Mouse (Mus musculus): Measurements from ENCODE around the gene Tmigd3. TPM values are rescaled to one million over a fixed set of nuclear protein-coding genes. Genes with fewer than 3 reads are reported as not detected.
A peak's percentile ranks its signal among the peaks of the same experiment; 100 is the strongest.

The Tmigd3 gene
- polyA plus RNA-seq, 1 experiment from 2014 or later = not detected

GRCm38 (mm10) chr3:105877919-105878318 is 7.2 kb downstream of the Tmigd3 start:
- no peaks in the 10 kb centered on the region for H3K4me1 ChIP-seq (replicated peaks)
- ATAC-seq (ENCODE audit: low read depth) = no peak
- no peak overlapping the region for H3K4me2 ChIP-seq
- H3K9ac ChIP-seq = no peak overlapping the region
- H3K27ac ChIP-seq (replicated peaks) = no peak overlapping the region
- H3K4me3 ChIP-seq = no peak overlapping the region
- H3K9me3 ChIP-seq = no peaks in the 10 kb centered on the region
- H3K36me3 ChIP-seq = no peaks in the 10 kb centered on the region
- no peaks in the 10 kb centered on the region for H3K27me3 ChIP-seq
- WGBS = 95% methylated on average over 2 of the region's 2 CpGs

GRCm38 (mm10) chr3:105878751-105879150 is 8.0 kb downstream of the Tmigd3 start:
- ATAC-seq (ENCODE audit: low read depth) = no peak
- no peak overlapping the region for H3K27ac ChIP-seq (replicated peaks)
- no peak overlapping the region for H3K9ac ChIP-seq
- 85% methylated on average over 8 of the region's 8 CpGs for WGBS
- no peaks in the 10 kb centered on the region for H3K27me3 ChIP-seq
- no peaks in the 10 kb centered on the region for H3K9me3 ChIP-seq
- H3K4me3 ChIP-seq = no peak overlapping the region
- no peak overlapping the region for H3K4me2 ChIP-seq
- no peaks in the 10 kb centered on the region for H3K4me1 ChIP-seq (replicated peaks)
- H3K36me3 ChIP-seq = no peaks in the 10 kb centered on the region

GRCm38 (mm10) chr3:105880419-105880818 is 9.7 kb downstream of the Tmigd3 start:
- Histone ChIP-seq H3K27ac (replicated peaks) (no peak overlapping the region), H3K4me2 (no peak overlapping the region), H3K4me1 (replicated peaks) (no peaks in the 10 kb centered on the region), H3K27me3 (no peaks in the 10 kb centered on the region), H3K36me3 (no peaks in the 10 kb centered on the region), H3K4me3 (no peak overlapping the region), H3K9ac (no peak overlapping the region), H3K9me3 (no peaks in the 10 kb centered on the region)
- no peak for ATAC-seq (ENCODE audit: low read depth)
- WGBS = 79% methylated on average over 3 of the region's 3 CpGs

GRCm38 (mm10) chr3:105882105-105882504 is 11.4 kb downstream of the Tmigd3 start:
- no peaks in the 10 kb centered on the region for H3K9me3 ChIP-seq
- no peak overlapping the region for H3K27ac ChIP-seq (replicated peaks)
- no peak overlapping the region for H3K9ac ChIP-seq
- no peaks in the 10 kb centered on the region for H3K27me3 ChIP-seq
- H3K4me1 ChIP-seq (replicated peaks) = no peaks in the 10 kb centered on the region
- 88% methylated on average over 7 of the region's 7 CpGs for WGBS
- ATAC-seq (ENCODE audit: low read depth) = no peak
- no peak overlapping the region for H3K4me2 ChIP-seq
- H3K36me3 ChIP-seq = no peaks in the 10 kb centered on the region
- H3K4me3 ChIP-seq = no peak overlapping the region

- H3K36me3 ChIP-seq = no peaks in the 10 kb centered on the region
- H3K27me3 ChIP-seq = no peaks in the 10 kb centered on the region
- no peaks in the 10 kb centered on the region for H3K4me1 ChIP-seq (replicated peaks)
Measured at GRCm38 (mm10) chr3:105883111-105883510, 12.4 kb downstream of the Tmigd3 start.

GRCm38 (mm10) chr3:105888961-105889360 is 18.3 kb downstream of the Tmigd3 start:
- Histone ChIP-seq H3K9me3 (no peaks in the 10 kb centered on the region), H3K4me3 (no peak overlapping the region), H3K9ac (no peak overlapping the region), H3K36me3 (no peaks in the 10 kb centered on the region), H3K4me1 (replicated peaks) (no peaks in the 10 kb centered on the region), H3K4me2 (no peak overlapping the region), H3K27ac (replicated peaks) (no peak overlapping the region), H3K27me3 (no peaks in the 10 kb centered on the region)
- no peak for ATAC-seq (ENCODE audit: low read depth)
- 81% methylated on average over 3 of the region's 3 CpGs for WGBS

More at GRCm38 (mm10) chr3:105883111-105883510, 12.4 kb downstream of the Tmigd3 start:
- Histone ChIP-seq H3K9ac (no peak overlapping the region), H3K9me3 (no peaks in the 10 kb centered on the region), H3K4me3 (no peak overlapping the region), H3K27ac (replicated peaks) (no peak overlapping the region), H3K4me2 (no peak overlapping the region)
- 97% methylated on average over 2 of the region's 2 CpGs for WGBS
- no peak for ATAC-seq (ENCODE audit: low read depth)

- 73% methylated on average over 4 of the region's 4 CpGs for WGBS
Measured at GRCm38 (mm10) chr3:105890220-105890619, 19.5 kb downstream of the Tmigd3 start.

GRCm38 (mm10) chr3:105891141-105891540 is 20.4 kb downstream of the Tmigd3 start:
- H3K4me3 ChIP-seq = no peak overlapping the region
- no peaks in the 10 kb centered on the region for H3K27me3 ChIP-seq
- 0 out of 2 replicates have a peak, but pooled peaks cover 7% of the 10 kb centered on the region for H3K4me1 ChIP-seq (replicated peaks)
- WGBS = 80% methylated on average over 3 of the region's 3 CpGs
- no peak overlapping the region for H3K9ac ChIP-seq
- no peaks in the 10 kb centered on the region for H3K9me3 ChIP-seq
- H3K4me2 ChIP-seq = no peak overlapping the region
- H3K36me3 ChIP-seq = no peaks in the 10 kb centered on the region
- H3K27ac ChIP-seq (replicated peaks) = no peak overlapping the region
- no peak for ATAC-seq (ENCODE audit: low read depth)

More at GRCm38 (mm10) chr3:105890220-105890619, 19.5 kb downstream of the Tmigd3 start:
- no peak overlapping the region for H3K9ac ChIP-seq
- H3K9me3 ChIP-seq = no peaks in the 10 kb centered on the region
- H3K4me3 ChIP-seq = no peak overlapping the region
- 0 out of 2 replicates have a peak, but pooled peaks cover 7% of the 10 kb centered on the region for H3K4me1 ChIP-seq (replicated peaks)
- H3K36me3 ChIP-seq = no peaks in the 10 kb centered on the region
- no peak overlapping the region for H3K4me2 ChIP-seq
- ATAC-seq (ENCODE audit: low read depth) = no peak
- H3K27me3 ChIP-seq = no peaks in the 10 kb centered on the region
- H3K27ac ChIP-seq (replicated peaks) = no peak overlapping the region

GRCm38 (mm10) chr3:105891760-105892571 is 21.3 kb downstream of the Tmigd3 start:
- H3K27ac ChIP-seq (replicated peaks) = 0 out of 2 replicates have a peak overlapping the region, but pooled peaks have one; percentile 28
- no peak overlapping the region for H3K4me2 ChIP-seq
- no peak overlapping the region for H3K9ac ChIP-seq
- H3K4me3 ChIP-seq = no peak overlapping the region
- 85% methylated on average over 10 of the region's 10 CpGs for WGBS
- no peaks in the 10 kb centered on the region for H3K27me3 ChIP-seq
- no peak for ATAC-seq (ENCODE audit: low read depth)
- 0 out of 2 replicates have a peak, but pooled peaks cover 7% of the 10 kb centered on the region for H3K4me1 ChIP-seq (replicated peaks)
- H3K36me3 ChIP-seq = no peaks in the 10 kb centered on the region
- no peaks in the 10 kb centered on the region for H3K9me3 ChIP-seq

GRCm38 (mm10) chr3:105892572-105893495 is 22.1 kb downstream of the Tmigd3 start:
- Histone ChIP-seq H3K9ac (no peak overlapping the region), H3K4me1 (replicated peaks) (0 out of 2 replicates have a peak, but pooled peaks cover 7% of the 10 kb centered on the region), H3K4me3 (no peak overlapping the region), H3K9me3 (no peaks in the 10 kb centered on the region), H3K27ac (replicated peaks) (no peak overlapping the region), H3K27me3 (no peaks in the 10 kb centered on the region), H3K36me3 (no peaks in the 10 kb centered on the region), H3K4me2 (no peak overlapping the region)
- ATAC-seq (ENCODE audit: low read depth) = no peak
- 87% methylated on average over 19 of the region's 19 CpGs for WGBS

GRCm38 (mm10) chr3:105893941-105894391 is 23.3 kb downstream of the Tmigd3 start:
- no peak overlapping the region for H3K4me3 ChIP-seq
- no peaks in the 10 kb centered on the region for H3K9me3 ChIP-seq
- H3K4me2 ChIP-seq = no peak overlapping the region
- H3K36me3 ChIP-seq = no peaks in the 10 kb centered on the region
- no peaks in the 10 kb centered on the region for H3K27me3 ChIP-seq
- H3K9ac ChIP-seq = no peak overlapping the region
- H3K27ac ChIP-seq (replicated peaks) = no peak overlapping the region
- H3K4me1 ChIP-seq (replicated peaks) = 0 out of 2 replicates have a peak, but pooled peaks cover 7% of the 10 kb centered on the region
- ATAC-seq (ENCODE audit: low read depth) = no peak
- 60% methylated on average over 6 of the region's 6 CpGs for WGBS
